Mouse (Mus musculus): ENCODE data around the gene Lgmn. TPM values are rescaled to one million over a fixed set of nuclear protein-coding genes. Genes with fewer than 3 reads are reported as not detected.
A peak's percentile ranks its signal among the peaks of the same experiment; 100 is the strongest.

Lgmn gene
- polyA plus RNA-seq, 1 experiment: 73.4 TPM

GRCm38 (mm10) chr12:102391982-102392381, 47.6 kb downstream of the Lgmn start:
- no peak for DNase-seq (ENCODE audit: low spot score)

- no peak for DNase-seq (ENCODE audit: low spot score)
Measured at GRCm38 (mm10) chr12:102391109-102391508, 48.5 kb downstream of the Lgmn start.

GRCm38 (mm10) chr12:102390042-102390441, 49.6 kb downstream of the Lgmn start:
- DNase-seq (ENCODE audit: low spot score): no peak

- peak; percentile 64 for DNase-seq (ENCODE audit: low spot score)
Measured at GRCm38 (mm10) chr12:102387219-102387917, 52.2 kb downstream of the Lgmn start.

- no peak for DNase-seq (ENCODE audit: low spot score)
Measured at GRCm38 (mm10) chr12:102384819-102385218, 54.8 kb downstream of the Lgmn start.

- DNase-seq (ENCODE audit: low spot score): no peak
Measured at GRCm38 (mm10) chr12:102383288-102383687, 56.3 kb downstream of the Lgmn start.

- no peak for DNase-seq (ENCODE audit: low spot score)
Measured at GRCm38 (mm10) chr12:102382180-102382579, 57.4 kb downstream of the Lgmn start.

GRCm38 (mm10) chr12:102372322-102372721, 67.3 kb downstream of the Lgmn start:
- DNase-seq (ENCODE audit: low spot score): no peak

- DNase-seq (ENCODE audit: low spot score): no peak
Measured at GRCm38 (mm10) chr12:102370931-102371500, 68.6 kb downstream of the Lgmn start.

- DNase-seq (ENCODE audit: low spot score): no peak
Measured at GRCm38 (mm10) chr12:102369488-102370235, 70.0 kb downstream of the Lgmn start.

GRCm38 (mm10) chr12:102368556-102368955, 71.1 kb downstream of the Lgmn start:
- DNase-seq (ENCODE audit: low spot score): no peak

- DNase-seq (ENCODE audit: low spot score): no peak
Measured at GRCm38 (mm10) chr12:102368066-102368465, 71.5 kb downstream of the Lgmn start.

- DNase-seq (ENCODE audit: low spot score): no peak
Measured at GRCm38 (mm10) chr12:102367075-102367474, 72.5 kb downstream of the Lgmn start.

- no peak for DNase-seq (ENCODE audit: low spot score)
Measured at GRCm38 (mm10) chr12:102366126-102366816, 73.3 kb downstream of the Lgmn start.

- no peak for DNase-seq (ENCODE audit: low spot score)
Measured at GRCm38 (mm10) chr12:102365016-102365415, 74.6 kb downstream of the Lgmn start.

- DNase-seq (ENCODE audit: low spot score): no peak
Measured at GRCm38 (mm10) chr12:102361189-102362161, 78.1 kb downstream of the Lgmn start.

GRCm38 (mm10) chr12:102359390-102359789, 80.2 kb downstream of the Lgmn start:
- no peak for DNase-seq (ENCODE audit: low spot score)

GRCm38 (mm10) chr12:102356781-102357180, 82.8 kb downstream of the Lgmn start:
- no peak for DNase-seq (ENCODE audit: low spot score)

GRCm38 (mm10) chr12:102355784-102356183, 83.8 kb downstream of the Lgmn start:
- no peak for DNase-seq (ENCODE audit: low spot score)

GRCm38 (mm10) chr12:102354126-102354984, 85.3 kb downstream of the Lgmn start:
- no peak for DNase-seq (ENCODE audit: low spot score)

Data from urinary bladder, adult 2 months (tissue).